Mouse (Mus musculus): ENCODE data around the gene Ccdc151. TPM values are rescaled to one million over a fixed set of nuclear protein-coding genes. Genes with fewer than 3 reads are reported as not detected.

Ccdc151 gene
- polyA plus RNA-seq, 1 experiment from 2014 or later, result 0.45 TPM

GRCm38 (mm10) chr9:21951977-21952376 is 50.5 kb downstream of the Ccdc151 start:
- H3K27me3 ChIP-seq (replicated peaks), result peaks cover 5% of the 10 kb centered on the region; the same call in 1 of the 2 replicates
- H3K36me3 ChIP-seq, result no peaks in the 10 kb centered on the region
- no peaks in the 10 kb centered on the region for H3K9me3 ChIP-seq
- no peak overlapping the region for H3K27ac ChIP-seq
- 74% methylated on average over 3 of the region's 3 CpGs for WGBS
- H3K9ac ChIP-seq, result no peak overlapping the region
- peaks cover 11% of the 10 kb centered on the region; the same call in 1 of the 2 replicates for H3K4me1 ChIP-seq
- H3K4me2 ChIP-seq, result no peak overlapping the region
- no peak for ATAC-seq (ENCODE audit: insufficient read depth, low FRiP score, low read depth)
- H3K4me3 ChIP-seq (replicated peaks), result no peak overlapping the region

- Histone ChIP-seq H3K27ac (no peak overlapping the region), H3K36me3 (no peaks in the 10 kb centered on the region), H3K9me3 (no peaks in the 10 kb centered on the region), H3K9ac (no peak overlapping the region), H3K4me2 (no peak overlapping the region), H3K27me3 (replicated peaks) (peaks cover 5% of the 10 kb centered on the region; the same call in 1 of the 2 replicates), H3K4me1 (0 out of 2 replicates have a peak, but pooled peaks cover 4% of the 10 kb centered on the region), H3K4me3 (replicated peaks) (no peak overlapping the region)
- WGBS, result 13% methylated on average over 11 of the region's 11 CpGs
- no peak for ATAC-seq (ENCODE audit: insufficient read depth, low FRiP score, low read depth)
Measured at GRCm38 (mm10) chr9:21950322-21950721, 52.1 kb downstream of the Ccdc151 start.

GRCm38 (mm10) chr9:21948790-21949189 is 53.6 kb downstream of the Ccdc151 start:
- WGBS, result 64% methylated on average over 6 of the region's 6 CpGs
- ATAC-seq (ENCODE audit: insufficient read depth, low FRiP score, low read depth), result no peak
- Histone ChIP-seq H3K27ac (no peak overlapping the region), H3K4me1 (peaks cover 9% of the 10 kb centered on the region; the same call in 1 of the 2 replicates), H3K9me3 (no peaks in the 10 kb centered on the region), H3K9ac (no peak overlapping the region), H3K27me3 (replicated peaks) (peaks cover 8% of the 10 kb centered on the region; the same call in 1 of the 2 replicates), H3K36me3 (no peaks in the 10 kb centered on the region), H3K4me3 (replicated peaks) (no peak overlapping the region), H3K4me2 (no peak overlapping the region)

GRCm38 (mm10) chr9:21948146-21948545 is 54.3 kb downstream of the Ccdc151 start:
- H3K27me3 ChIP-seq (replicated peaks), result peaks cover 8% of the 10 kb centered on the region; the same call in 1 of the 2 replicates
- 48% methylated on average over 8 of the region's 8 CpGs for WGBS
- no peak overlapping the region for H3K4me2 ChIP-seq
- H3K9me3 ChIP-seq, result no peaks in the 10 kb centered on the region
- no peak for ATAC-seq (ENCODE audit: insufficient read depth, low FRiP score, low read depth)
- H3K27ac ChIP-seq, result no peak overlapping the region
- H3K4me3 ChIP-seq (replicated peaks), result no peak overlapping the region
- H3K36me3 ChIP-seq, result no peaks in the 10 kb centered on the region
- peaks cover 9% of the 10 kb centered on the region; the same call in 1 of the 2 replicates for H3K4me1 ChIP-seq
- H3K9ac ChIP-seq, result no peak overlapping the region

- H3K9me3 ChIP-seq, result no peaks in the 10 kb centered on the region
- peaks cover 9% of the 10 kb centered on the region; the same call in 1 of the 2 replicates for H3K4me1 ChIP-seq
- no peak overlapping the region for H3K9ac ChIP-seq
- peaks cover 8% of the 10 kb centered on the region; the same call in 1 of the 2 replicates for H3K27me3 ChIP-seq (replicated peaks)
- 6% methylated on average over 27 of the region's 28 CpGs for WGBS
- no peaks in the 10 kb centered on the region for H3K36me3 ChIP-seq
- no peak overlapping the region; the same call in 1 of the 2 replicates for H3K4me3 ChIP-seq (replicated peaks)
- ATAC-seq (ENCODE audit: insufficient read depth, low FRiP score, low read depth), result peak; percentile 32; the same call in 1 of the 2 replicates
- no peak overlapping the region for H3K27ac ChIP-seq
- no peak overlapping the region for H3K4me2 ChIP-seq
Measured at GRCm38 (mm10) chr9:21947540-21948130, 54.8 kb downstream of the Ccdc151 start.

GRCm38 (mm10) chr9:21944267-21944666 is 58.2 kb downstream of the Ccdc151 start:
- Histone ChIP-seq H3K4me2 (no peak overlapping the region), H3K9me3 (no peaks in the 10 kb centered on the region), H3K4me3 (replicated peaks) (no peak overlapping the region), H3K36me3 (no peaks in the 10 kb centered on the region), H3K4me1 (peaks cover 9% of the 10 kb centered on the region; the same call in 1 of the 2 replicates), H3K9ac (no peak overlapping the region), H3K27ac (no peak overlapping the region), H3K27me3 (replicated peaks) (peaks cover 8% of the 10 kb centered on the region; the same call in 1 of the 2 replicates)
- no peak for ATAC-seq (ENCODE audit: insufficient read depth, low FRiP score, low read depth)
- WGBS, result 18% methylated on average over 23 of the region's 23 CpGs

GRCm38 (mm10) chr9:21943638-21944037 is 58.8 kb downstream of the Ccdc151 start:
- H3K9ac ChIP-seq, result no peak overlapping the region
- no peak for ATAC-seq (ENCODE audit: insufficient read depth, low FRiP score, low read depth)

GRCm38 (mm10) chr9:21943046-21943445 is 59.4 kb downstream of the Ccdc151 start:
- no peak overlapping the region for H3K4me2 ChIP-seq
- no peak overlapping the region for H3K4me3 ChIP-seq (replicated peaks)
- ATAC-seq (ENCODE audit: insufficient read depth, low FRiP score, low read depth), result no peak
- peaks cover 8% of the 10 kb centered on the region; the same call in 1 of the 2 replicates for H3K27me3 ChIP-seq (replicated peaks)
- H3K9ac ChIP-seq, result no peak overlapping the region
- WGBS, result 67% methylated on average over 12 of the region's 12 CpGs
- H3K36me3 ChIP-seq, result no peaks in the 10 kb centered on the region
- H3K27ac ChIP-seq, result no peak overlapping the region
- H3K4me1 ChIP-seq, result peaks cover 9% of the 10 kb centered on the region; the same call in 1 of the 2 replicates
- no peaks in the 10 kb centered on the region for H3K9me3 ChIP-seq

More at GRCm38 (mm10) chr9:21943638-21944037, 58.8 kb downstream of the Ccdc151 start:
- Histone ChIP-seq H3K4me2 (no peak overlapping the region), H3K9me3 (no peaks in the 10 kb centered on the region), H3K27me3 (replicated peaks) (peaks cover 8% of the 10 kb centered on the region; the same call in 1 of the 2 replicates), H3K4me1 (peaks cover 9% of the 10 kb centered on the region; the same call in 1 of the 2 replicates), H3K4me3 (replicated peaks) (no peak overlapping the region), H3K27ac (no peak overlapping the region), H3K36me3 (no peaks in the 10 kb centered on the region)
- WGBS, result 34% methylated on average over 12 of the region's 12 CpGs

Other genes with a start within 250 kb of the Ccdc151 start
- 110 and 119 TPM in 2 replicates for gene Spc24, start 242.3 kb downstream of the Ccdc151 start, polyA plus RNA-seq (2015; fragmentation: Nextera tagmentation; extraction: Ambion mirVana)
- gene Kank2, start 203.9 kb downstream of the Ccdc151 start, polyA plus RNA-seq (2015; fragmentation: Nextera tagmentation; extraction: Ambion mirVana), result 21.1 and 22.7 TPM in 2 replicates
- 5.9 and 8.1 TPM in 2 replicates for gene Angptl8, start 167.1 kb downstream of the Ccdc151 start, polyA plus RNA-seq (2015; fragmentation: Nextera tagmentation; extraction: Ambion mirVana)
- gene Dock6, start 150.0 kb downstream of the Ccdc151 start, polyA plus RNA-seq (2015; fragmentation: Nextera tagmentation; extraction: Ambion mirVana), result 41.8 and 44.7 TPM in 2 replicates
- 72.0 and 75.8 TPM in 2 replicates for gene Rab3d, start 84.4 kb downstream of the Ccdc151 start, polyA plus RNA-seq (2015; fragmentation: Nextera tagmentation; extraction: Ambion mirVana)
- 4.4 and 5.2 TPM in 2 replicates for gene Ccdc159, start 75.2 kb downstream of the Ccdc151 start, polyA plus RNA-seq (2015; fragmentation: Nextera tagmentation; extraction: Ambion mirVana)
- gene Tmem205, start 75.1 kb downstream of the Ccdc151 start, polyA plus RNA-seq (2015; fragmentation: Nextera tagmentation; extraction: Ambion mirVana), result 70.7 and 74.5 TPM in 2 replicates
- gene Plppr2, start 65.6 kb downstream of the Ccdc151 start, polyA plus RNA-seq (2015; fragmentation: Nextera tagmentation; extraction: Ambion mirVana), result 7.9 and 8.1 TPM in 2 replicates
- 6.2 and 6.6 TPM in 2 replicates for gene Swsap1, start 46.9 kb downstream of the Ccdc151 start, polyA plus RNA-seq (2015; fragmentation: Nextera tagmentation; extraction: Ambion mirVana)
- 8.5 and 14.7 TPM in 2 replicates for gene Epor, start 39.1 kb downstream of the Ccdc151 start, polyA plus RNA-seq (2015; fragmentation: Nextera tagmentation; extraction: Ambion mirVana)
- 5.0 TPM in 2 replicates for gene Rgl3, start 13.2 kb downstream of the Ccdc151 start, polyA plus RNA-seq (2015; fragmentation: Nextera tagmentation; extraction: Ambion mirVana)
- 105 and 113 TPM in 2 replicates for gene Prkcsh, start 172 bp upstream of the Ccdc151 start, polyA plus RNA-seq (2015; fragmentation: Nextera tagmentation; extraction: Ambion mirVana)
- gene Elavl3, start 49.4 kb upstream of the Ccdc151 start, polyA plus RNA-seq (2015; fragmentation: Nextera tagmentation; extraction: Ambion mirVana), result 2.8 TPM in 2 replicates
- gene Gm49318, start 68.6 kb upstream of the Ccdc151 start, polyA plus RNA-seq (2015; fragmentation: Nextera tagmentation; extraction: Ambion mirVana), result not detected in 2 replicates
- 12.6 and 14.1 TPM in 2 replicates for gene Zfp653, start 68.7 kb upstream of the Ccdc151 start, polyA plus RNA-seq (2015; fragmentation: Nextera tagmentation; extraction: Ambion mirVana)
- 40.4 and 42.8 TPM in 2 replicates for gene Ecsit, start 82.8 kb upstream of the Ccdc151 start, polyA plus RNA-seq (2015; fragmentation: Nextera tagmentation; extraction: Ambion mirVana)
- gene Cnn1, start 96.6 kb upstream of the Ccdc151 start, polyA plus RNA-seq (2015; fragmentation: Nextera tagmentation; extraction: Ambion mirVana), result 403 and 444 TPM in 2 replicates
- gene Elof1, start 114.5 kb upstream of the Ccdc151 start, polyA plus RNA-seq (2015; fragmentation: Nextera tagmentation; extraction: Ambion mirVana), result 163 and 165 TPM in 2 replicates
- 29.4 and 38.3 TPM in 2 replicates for gene Acp5, start 133.1 kb upstream of the Ccdc151 start, polyA plus RNA-seq (2015; fragmentation: Nextera tagmentation; extraction: Ambion mirVana)
- 88.6 and 97.2 TPM in 2 replicates for gene Pigyl, start 154.2 kb upstream of the Ccdc151 start, polyA plus RNA-seq (2015; fragmentation: Nextera tagmentation; extraction: Ambion mirVana)
- 1.7 and 1.9 TPM in 2 replicates for gene Zfp872, start 185.5 kb upstream of the Ccdc151 start, polyA plus RNA-seq (2015; fragmentation: Nextera tagmentation; extraction: Ambion mirVana)
- 31.1 and 33.5 TPM in 2 replicates for gene Zfp809, start 223.1 kb upstream of the Ccdc151 start, polyA plus RNA-seq (2015; fragmentation: Nextera tagmentation; extraction: Ambion mirVana)

Measured in stomach, embryonic 15.5 days (tissue).